Mouse (Mus musculus) spleen, postnatal 14 days (tissue): ENCODE data around the gene Papln.

Experiments used
- DNase-seq, 2 experiments: peaks; one replicate each; pipeline ENCODE4 v3.0.0; 2021 to 2022; ENCODE audit warnings: low spot score in 2 of 2

Papln gene

GRCm38 (mm10) chr12:83763311-83764043 is at the start of gene Papln:
Papln (plus strand) TSS chr12:83763634.
- DNase-seq: no peak

- DNase-seq: no peak
Measured at GRCm38 (mm10) chr12:83713749-83714148, 49.7 kb upstream of the Papln start.

- DNase-seq: no peak
Measured at GRCm38 (mm10) chr12:83716416-83717184, 46.8 kb upstream of the Papln start.

- DNase-seq: no peak
Measured at GRCm38 (mm10) chr12:83719431-83719830, 44.0 kb upstream of the Papln start.

GRCm38 (mm10) chr12:83721281-83721680 is 42.2 kb upstream of the Papln start:
- DNase-seq: no peak

- no peak for DNase-seq
Measured at GRCm38 (mm10) chr12:83723037-83723436, 40.4 kb upstream of the Papln start.

- DNase-seq: no peak
Measured at GRCm38 (mm10) chr12:83726510-83727308, 36.7 kb upstream of the Papln start.

GRCm38 (mm10) chr12:83732225-83732624 is 31.2 kb upstream of the Papln start:
- DNase-seq: no peak

GRCm38 (mm10) chr12:83734047-83734446 is 29.4 kb upstream of the Papln start:
- DNase-seq: no peak

- DNase-seq: no peak
Measured at GRCm38 (mm10) chr12:83736236-83736635, 27.2 kb upstream of the Papln start.

GRCm38 (mm10) chr12:83738651-83739050 is 24.8 kb upstream of the Papln start:
- no peak for DNase-seq

GRCm38 (mm10) chr12:83741722-83742121 is 21.7 kb upstream of the Papln start:
- no peak for DNase-seq

GRCm38 (mm10) chr12:83742834-83743233 is 20.6 kb upstream of the Papln start:
- DNase-seq: no peak

- no peak for DNase-seq
Measured at GRCm38 (mm10) chr12:83743712-83744111, 19.7 kb upstream of the Papln start.

- no peak for DNase-seq
Measured at GRCm38 (mm10) chr12:83749186-83749585, 14.2 kb upstream of the Papln start.

GRCm38 (mm10) chr12:83752495-83752894 is 10.9 kb upstream of the Papln start:
- no peak for DNase-seq

GRCm38 (mm10) chr12:83758735-83759134 is 4.7 kb upstream of the Papln start:
- DNase-seq: no peak

- DNase-seq: no peak
Measured at GRCm38 (mm10) chr12:83760201-83760600, 3.2 kb upstream of the Papln start.

- no peak for DNase-seq
Measured at GRCm38 (mm10) chr12:83762706-83763105, 728 bp upstream of the Papln start.

GRCm38 (mm10) chr12:83764044-83764365 is 571 bp downstream of the Papln start:
- DNase-seq: no peak

GRCm38 (mm10) chr12:83764519-83764918 is 1.1 kb downstream of the Papln start:
- DNase-seq: no peak

GRCm38 (mm10) chr12:83765965-83766603 is 2.6 kb downstream of the Papln start:
- no peak for DNase-seq
